Mouse (Mus musculus) hindbrain, embryonic 10.5 days (tissue): Measurements from ENCODE around the gene Tm2d3. TPM values are rescaled to one million over a fixed set of nuclear protein-coding genes. Genes with fewer than 3 reads are reported as not detected.

Experiments
- DNase-seq: peaks from one replicate; pipeline ENCODE4 v3.0.0-alpha.2; 2017; ENCODE audit warnings: low spot score
- H3K27ac ChIP-seq: fragments of 300-500 bp; sonication (generic); 2 replicates; pipeline ENCODE4 v1.5.1; 2016; ENCODE audit warnings: mild to moderate bottlenecking, moderate library complexity
- H3K27me3 ChIP-seq: fragments of 300-500 bp; sonication (generic); 2 replicates; pipeline ENCODE4 v1.6.1; 2016; ENCODE audit warnings: mild to moderate bottlenecking; ENCODE audit not compliant: poor library complexity, insufficient read depth, severe bottlenecking
- H3K36me3 ChIP-seq: fragments of 300-500 bp; sonication (generic); 2 replicates; pipeline ENCODE4 v1.6.1; 2016; ENCODE audit warnings: mild to moderate bottlenecking, moderate library complexity
- H3K4me1 ChIP-seq: fragments of 300-500 bp; sonication (generic); replicated peaks from 2 replicates; pipeline ENCODE4 v1.6.1; 2016; ENCODE audit warnings: mild to moderate bottlenecking
- H3K4me3 ChIP-seq: fragments of 300-500 bp; sonication (generic); 2 replicates; pipeline ENCODE4 v1.5.1; 2016; ENCODE audit warnings: mild to moderate bottlenecking, moderate library complexity
- H3K9me3 ChIP-seq: fragments of 300-500 bp; sonication (generic); 2 replicates; pipeline ENCODE4 v1.6.1; 2016; ENCODE audit warnings: mild to moderate bottlenecking, moderate library complexity
- WGBS: fragments of 180-500 bp; shearing (Covaris S2); methylation state at CpG from one replicate; pipeline ENCODE4 v1.1.7; 2016; 5-methylcytosine and 5-hydroxymethylcytosine counted together
- polyA plus RNA-seq: library from polyadenylated mRNA; unstranded; fragments of >200 nt; fragmentation: Nextera tagmentation; extraction: Ambion mirVana; gene quantifications from 2 replicates; pipeline ENCODE4 v1.2.1, GENCODE M21; 2016

The Tm2d3 gene
- polyA plus RNA-seq, 1 experiment from 2014 or later: 81.1 TPM

GRCm38 (mm10) chr7:65678900-65679595 is 11.9 kb upstream of the Tm2d3 start:
- Histone ChIP-seq H3K4me1 (no peaks in the 10 kb centered on the region), H3K9me3 (no peaks in the 10 kb centered on the region), H3K4me3 (no peak overlapping the region), H3K36me3 (peaks cover 4% of the 10 kb centered on the region; the same call in 1 of the 2 replicates), H3K27ac (no peak overlapping the region), H3K27me3 (no peaks in the 10 kb centered on the region)
- DNase-seq: no peak
- WGBS: 85% methylated on average over 7 of the region's 7 CpGs

- Histone ChIP-seq H3K4me3 (no peak overlapping the region), H3K27ac (no peak overlapping the region), H3K27me3 (no peaks in the 10 kb centered on the region), H3K4me1 (peaks cover 8% of the 10 kb centered on the region; the same call in 1 of the 2 replicates), H3K36me3 (peaks cover 4% of the 10 kb centered on the region; the same call in 1 of the 2 replicates), H3K9me3 (no peaks in the 10 kb centered on the region)
- no peak for DNase-seq
- WGBS: 78% methylated on average over 5 of the region's 5 CpGs
Measured at GRCm38 (mm10) chr7:65681166-65681565, 9.8 kb upstream of the Tm2d3 start.

- H3K27ac ChIP-seq: no peak overlapping the region
- H3K27me3 ChIP-seq: no peaks in the 10 kb centered on the region
- peaks cover 8% of the 10 kb centered on the region; the same call in 1 of the 2 replicates for H3K4me1 ChIP-seq
- no peak overlapping the region for H3K4me3 ChIP-seq
- DNase-seq: no peak
- H3K36me3 ChIP-seq: peaks cover 4% of the 10 kb centered on the region; the same call in 1 of the 2 replicates
- 59% methylated on average over 7 of the region's 7 CpGs for WGBS
- H3K9me3 ChIP-seq: no peaks in the 10 kb centered on the region
Measured at GRCm38 (mm10) chr7:65684256-65684835, 6.6 kb upstream of the Tm2d3 start.

GRCm38 (mm10) chr7:65686664-65687063 is 4.3 kb upstream of the Tm2d3 start:
- WGBS: 90% methylated on average over 9 of the region's 9 CpGs
- Histone ChIP-seq H3K4me3 (no peak overlapping the region), H3K27me3 (no peaks in the 10 kb centered on the region), H3K4me1 (peaks cover 8% of the 10 kb centered on the region; the same call in 1 of the 2 replicates), H3K9me3 (no peaks in the 10 kb centered on the region), H3K36me3 (peaks cover 4% of the 10 kb centered on the region; the same call in 1 of the 2 replicates), H3K27ac (no peak overlapping the region)
- DNase-seq: no peak

GRCm38 (mm10) chr7:65691929-65692605 is 1.1 kb downstream of the Tm2d3 start:
- Histone ChIP-seq H3K4me1 (peaks cover 20% of the 10 kb centered on the region), H3K36me3 (peaks cover 26% of the 10 kb centered on the region), H3K27me3 (no peaks in the 10 kb centered on the region), H3K9me3 (no peaks in the 10 kb centered on the region), H3K4me3 (no peak overlapping the region), H3K27ac (no peak overlapping the region)
- no peak for DNase-seq
- WGBS: 87% methylated on average over 8 of the region's 8 CpGs

GRCm38 (mm10) chr7:65692883-65693282 is 1.9 kb downstream of the Tm2d3 start:
- H3K9me3 ChIP-seq: no peaks in the 10 kb centered on the region
- no peak for DNase-seq
- peaks cover 34% of the 10 kb centered on the region for H3K36me3 ChIP-seq
- peaks cover 20% of the 10 kb centered on the region for H3K4me1 ChIP-seq
- peak overlapping the region; percentile 96 for H3K27ac ChIP-seq
- H3K4me3 ChIP-seq: peak overlapping the region; percentile 91
- H3K27me3 ChIP-seq: no peaks in the 10 kb centered on the region
- under 1% methylated on average over 10 of the region's 10 CpGs for WGBS

GRCm38 (mm10) chr7:65693301-65693821 is 2.4 kb downstream of the Tm2d3 start:
- H3K4me1 ChIP-seq: peaks cover 20% of the 10 kb centered on the region
- H3K27ac ChIP-seq: peak overlapping the region; percentile 96
- no peaks in the 10 kb centered on the region for H3K27me3 ChIP-seq
- under 1% methylated on average over 52 of the region's 52 CpGs for WGBS
- peak overlapping the region; percentile 91 for H3K4me3 ChIP-seq
- peaks cover 35% of the 10 kb centered on the region for H3K36me3 ChIP-seq
- no peaks in the 10 kb centered on the region for H3K9me3 ChIP-seq
- DNase-seq: peak; percentile 89

GRCm38 (mm10) chr7:65696450-65696849 is 5.5 kb downstream of the Tm2d3 start:
- H3K4me3 ChIP-seq: no peak overlapping the region
- 62% methylated on average over 2 of the region's 2 CpGs for WGBS
- H3K36me3 ChIP-seq: peaks cover 65% of the 10 kb centered on the region
- H3K27ac ChIP-seq: no peak overlapping the region
- DNase-seq: no peak
- no peaks in the 10 kb centered on the region for H3K27me3 ChIP-seq
- no peaks in the 10 kb centered on the region for H3K9me3 ChIP-seq
- H3K4me1 ChIP-seq: peaks cover 20% of the 10 kb centered on the region

GRCm38 (mm10) chr7:65702076-65702475 is 11.1 kb downstream of the Tm2d3 start:
- H3K27ac ChIP-seq: no peak overlapping the region
- peaks cover 59% of the 10 kb centered on the region for H3K36me3 ChIP-seq
- no peaks in the 10 kb centered on the region for H3K9me3 ChIP-seq
- no peak for DNase-seq
- no peak overlapping the region for H3K4me3 ChIP-seq
- WGBS: 94% methylated on average over 7 of the region's 7 CpGs
- no peaks in the 10 kb centered on the region for H3K27me3 ChIP-seq
- peaks cover 6% of the 10 kb centered on the region for H3K4me1 ChIP-seq

- 17% methylated on average over 10 of the region's 10 CpGs for WGBS
- Histone ChIP-seq H3K9me3 (no peaks in the 10 kb centered on the region), H3K4me3 (peak overlapping the region; percentile 25; the same call in 1 of the 2 replicates), H3K36me3 (peaks cover 32% of the 10 kb centered on the region), H3K27ac (no peak overlapping the region), H3K4me1 (peaks cover 6% of the 10 kb centered on the region), H3K27me3 (no peaks in the 10 kb centered on the region)
- peak; percentile 81 for DNase-seq
Measured at GRCm38 (mm10) chr7:65704818-65705242, 13.9 kb downstream of the Tm2d3 start.

GRCm38 (mm10) chr7:65708506-65708905 is 17.5 kb downstream of the Tm2d3 start:
- Histone ChIP-seq H3K27ac (no peak overlapping the region), H3K4me1 (peaks cover 6% of the 10 kb centered on the region)
- 89% methylated on average over 1 of the region's 1 CpGs for WGBS

GRCm38 (mm10) chr7:65710301-65710700 is 19.3 kb downstream of the Tm2d3 start:
- no peak overlapping the region for H3K4me3 ChIP-seq
- no peak for DNase-seq
- no peaks in the 10 kb centered on the region for H3K9me3 ChIP-seq
- peaks cover under 1% of the 10 kb centered on the region; the same call in 1 of the 2 replicates for H3K4me1 ChIP-seq
- H3K36me3 ChIP-seq: no peaks in the 10 kb centered on the region
- no peak overlapping the region for H3K27ac ChIP-seq
- WGBS: 78% methylated on average over 3 of the region's 3 CpGs
- H3K27me3 ChIP-seq: peaks cover 6% of the 10 kb centered on the region; the same call in 1 of the 2 replicates

More at GRCm38 (mm10) chr7:65708506-65708905, 17.5 kb downstream of the Tm2d3 start:
- Histone ChIP-seq H3K27me3 (peaks cover 6% of the 10 kb centered on the region; the same call in 1 of the 2 replicates), H3K4me3 (no peak overlapping the region), H3K36me3 (no peaks in the 10 kb centered on the region), H3K9me3 (no peaks in the 10 kb centered on the region)
- no peak for DNase-seq
